Mouse (Mus musculus) cerebellum, adult 2 months (tissue): ENCODE data around the gene Tspan18. TPM values are rescaled to one million over a fixed set of nuclear protein-coding genes. Genes with fewer than 3 reads are reported as not detected.

ENCODE experiments used
- DNase-seq, 2 experiments: peaks; one replicate each; pipeline ENCODE4 v3.0.0; 2021
- H3K27ac ChIP-seq: fragments of 200-500 bp; 2 replicates; pipeline ENCODE4 v1.5.1; 2012; ENCODE audit warnings: low read length, control low read depth, inconsistent platforms; ENCODE audit not compliant: insufficient read depth
- H3K27me3 ChIP-seq: fragments of 200-500 bp; 2 replicates; pipeline ENCODE4 v1.6.1; 2012; ENCODE audit warnings: inconsistent platforms, mild to moderate bottlenecking, low read length, moderate library complexity; ENCODE audit not compliant: control insufficient read depth, insufficient read depth
- H3K4me1 ChIP-seq: fragments of 200-500 bp; 2 replicates; pipeline ENCODE4 v1.6.1; 2011; ENCODE audit warnings: low read length; ENCODE audit not compliant: control insufficient read depth, insufficient read depth
- H3K4me3 ChIP-seq: fragments of 200-500 bp; replicated peaks from 2 replicates; pipeline ENCODE3; 2011; ENCODE audit warnings: mild to moderate bottlenecking, low read depth, low read length, control low read depth; ENCODE audit not compliant: insufficient read depth
- CTCF ChIP-seq: fragments of 200-500 bp; IDR thresholded peaks from 2 replicates; pipeline ENCODE4 v1.5.1; 2011; ENCODE audit warnings: low read depth, mild to moderate bottlenecking, control low read depth, low read length, moderate library complexity, borderline replicate concordance; ENCODE audit not compliant: insufficient read depth
- POLR2A ChIP-seq: fragments of 200-500 bp; IDR thresholded peaks from 2 replicates; pipeline ENCODE4 v1.6.1; 2011; ENCODE audit warnings: low read length, control low read depth, borderline replicate concordance; ENCODE audit not compliant: insufficient read depth
- WGBS: fragments of 180-500 bp; shearing (Covaris S2); methylation state at CpG from one replicate; pipeline ENCODE4 v1.1.7; 2018; 5-methylcytosine and 5-hydroxymethylcytosine counted together
- polyA plus RNA-seq: library from polyadenylated mRNA; depleted of rRNA; stranded (reverse); fragments of >200 nt; gene quantifications from 2 replicates; pipeline ENCODE4 v1.2.3, GENCODE M21; 2012

Gene Tspan18
- polyA plus RNA-seq, 1 experiment: 11.3 TPM

DNA sequence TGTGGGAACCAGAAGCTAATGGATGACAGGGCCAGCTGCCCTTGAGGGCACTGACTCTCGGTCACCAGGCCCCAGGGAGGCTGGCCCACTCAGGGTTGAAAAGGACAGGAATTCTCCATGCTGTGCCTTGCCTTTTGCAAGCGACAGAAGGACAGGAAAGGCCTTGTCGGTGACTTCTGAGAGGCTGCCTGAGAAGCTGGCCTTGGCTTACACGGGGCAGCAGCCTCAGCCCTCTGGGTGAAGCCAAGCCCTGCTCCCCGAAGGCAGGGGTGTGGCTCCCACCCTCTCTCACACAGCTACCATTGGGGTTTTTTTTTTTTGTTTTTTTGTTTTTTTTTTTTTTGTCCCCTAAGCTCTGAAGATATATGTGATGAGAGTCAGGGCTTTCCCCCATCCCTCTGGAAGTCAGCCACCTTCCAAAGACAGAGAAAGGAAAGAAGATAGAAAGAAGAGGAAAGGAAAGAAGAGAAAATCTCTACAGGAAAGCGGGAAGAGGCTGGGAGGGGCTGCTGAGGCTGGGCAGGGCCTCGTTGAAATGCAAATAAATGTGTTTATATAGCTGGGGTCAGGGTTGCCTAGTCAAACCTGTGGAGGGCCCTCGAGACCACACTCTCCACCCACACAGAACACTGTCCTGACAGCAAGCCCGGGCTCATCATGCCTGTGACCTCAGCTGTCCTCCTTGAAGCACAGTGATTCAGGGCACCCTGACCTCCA, 143.4 kb downstream of the Tspan18 start:
- TF ChIP-seq CTCF (no peak), POLR2A (no peak)
- 0 out of 2 replicates have a peak overlapping the region, but pooled peaks have one; percentile 22 for H3K27ac ChIP-seq
- DNase-seq: peak in 1 of 2 experiments; percentile 29
- peaks cover 25% of the 10 kb centered on the region for H3K4me1 ChIP-seq
- 41% methylated on average over 9 of the region's 9 CpGs for WGBS
- H3K27me3 ChIP-seq: no peaks in the 10 kb centered on the region
- H3K4me3 ChIP-seq: no peak overlapping the region

GRCm38 (mm10) chr2:93188761-93189458, 145.4 kb downstream of the Tspan18 start:
- peak overlapping the region; percentile 86 for H3K4me3 ChIP-seq
- no peaks in the 10 kb centered on the region for H3K27me3 ChIP-seq
- peaks cover 16% of the 10 kb centered on the region for H3K4me1 ChIP-seq
- peak; percentile 58 to 63 for DNase-seq
- WGBS: 19% methylated on average over 19 of the region's 19 CpGs
- H3K27ac ChIP-seq: no peak overlapping the region
- TF ChIP-seq POLR2A (no peak), CTCF (peak; percentile 40; the same call in 1 of the 2 replicates)

DNA sequence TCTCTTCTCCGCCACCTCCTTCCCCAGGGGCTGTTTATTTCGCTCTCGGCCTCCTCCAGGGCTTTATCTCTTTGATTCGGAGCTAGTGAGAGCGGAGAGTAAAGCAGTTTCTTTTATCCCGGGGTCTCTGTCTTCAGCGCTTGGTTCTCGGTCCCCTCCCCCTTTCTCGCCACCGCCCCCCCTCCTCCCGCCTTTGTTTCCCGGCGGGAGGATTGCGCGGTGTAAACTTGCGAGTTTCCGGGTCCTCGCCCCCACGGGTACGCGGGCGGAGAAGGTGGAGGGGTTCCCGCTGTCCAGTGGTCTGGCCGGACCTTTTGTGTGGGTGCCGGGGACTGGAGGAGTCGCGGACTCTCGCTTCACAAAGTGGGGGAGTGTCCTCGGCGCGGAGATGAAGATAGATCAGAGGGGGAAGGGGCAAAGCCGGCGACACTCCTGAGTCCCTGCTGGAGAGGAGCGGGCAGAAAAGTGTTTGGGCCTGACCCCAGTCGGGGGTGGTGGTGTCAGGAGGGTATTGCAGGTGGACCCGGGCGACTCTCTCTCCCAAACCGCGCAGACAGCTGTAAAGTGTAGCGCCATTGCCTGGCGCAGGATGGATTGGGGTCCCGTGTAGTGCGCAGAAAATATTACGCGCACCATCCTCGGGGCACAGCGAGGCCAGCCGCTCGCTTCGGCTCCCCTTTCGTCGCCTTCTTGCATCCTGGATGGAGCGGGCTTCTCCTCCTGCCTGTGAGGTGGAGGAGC, 146.1 kb downstream of the Tspan18 start:
- under 1% methylated on average over 53 of the region's 53 CpGs for WGBS
- H3K4me3 ChIP-seq: peak overlapping the region; percentile 86
- TF ChIP-seq POLR2A: no peak
- TF ChIP-seq CTCF: no peak
- H3K4me1 ChIP-seq: peaks cover 12% of the 10 kb centered on the region
- peak in 1 of 2 experiments; percentile 50 for DNase-seq
- peak overlapping the region; percentile 68; the same call in 1 of the 2 replicates for H3K27ac ChIP-seq
- H3K27me3 ChIP-seq: no peaks in the 10 kb centered on the region

- Histone ChIP-seq H3K27ac (peak within 1 kb of the TSS; percentile 68), H3K4me1 (peaks cover 7% of the 10 kb centered on the region), H3K27me3 (no peaks in the 10 kb centered on the region), H3K4me3 (peak within 1 kb of the TSS; percentile 86)
- TF ChIP-seq CTCF (peak; percentile 54; the same call in 1 of the 2 replicates), POLR2A (0 out of 2 replicates have a peak, but pooled peaks have one; percentile 62)
- WGBS: 1% methylated on average over 65 of the region's 69 CpGs
- DNase-seq: peak; percentile 87 to 89
Observed at GRCm38 (mm10) chr2:93187323-93187996, 146.8 kb downstream of the Tspan18 start, which contains the start of gene Trp53i11. Gene Trp53i11, plus strand, starts transcription at chr2:93187548.

DNA sequence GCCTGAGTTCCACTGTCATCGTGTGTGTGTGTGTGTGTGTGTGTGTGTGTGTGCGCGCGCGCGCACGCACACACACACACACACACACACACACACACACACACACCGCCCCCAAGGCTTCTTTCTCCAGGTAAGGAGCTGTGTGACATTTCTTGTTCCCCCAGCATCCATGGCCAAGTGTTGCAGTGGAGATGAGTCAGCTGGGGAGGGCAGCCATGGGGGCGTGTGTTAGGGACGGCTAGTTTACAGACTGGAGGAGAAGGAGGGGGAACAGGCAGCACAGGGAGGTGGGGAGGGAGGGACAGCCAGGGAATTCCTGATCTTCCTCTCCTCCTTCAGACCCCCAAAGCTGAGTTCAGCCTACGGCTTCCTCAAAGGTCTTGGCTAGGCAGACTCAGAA, 151.4 kb downstream of the Tspan18 start:
- 87% methylated on average over 11 of the region's 11 CpGs for WGBS
- no peak for DNase-seq
- Histone ChIP-seq H3K4me3 (no peak overlapping the region), H3K27ac (no peak overlapping the region), H3K4me1 (peaks cover 4% of the 10 kb centered on the region; the same call in 1 of the 2 replicates), H3K27me3 (no peaks in the 10 kb centered on the region)
- TF ChIP-seq POLR2A: no peak
- no peak for TF ChIP-seq CTCF

GRCm38 (mm10) chr2:93180077-93180844, 154.0 kb downstream of the Tspan18 start:
- H3K4me3 ChIP-seq: peak overlapping the region; percentile 41
- peak overlapping the region; percentile 19 for H3K27ac ChIP-seq
- DNase-seq: peak; percentile 69 to 76
- peaks cover 26% of the 10 kb centered on the region for H3K4me1 ChIP-seq
- WGBS: 11% methylated on average over 41 of the region's 41 CpGs
- no peaks in the 10 kb centered on the region for H3K27me3 ChIP-seq
- TF ChIP-seq POLR2A: no peak
- TF ChIP-seq CTCF: no peak

GRCm38 (mm10) chr2:93179603-93180002, 154.7 kb downstream of the Tspan18 start:
- H3K27me3 ChIP-seq: no peaks in the 10 kb centered on the region
- H3K4me1 ChIP-seq: peaks cover 26% of the 10 kb centered on the region
- no peak overlapping the region for H3K4me3 ChIP-seq
- peak overlapping the region; percentile 19; the same call in 1 of the 2 replicates for H3K27ac ChIP-seq
- TF ChIP-seq CTCF (no peak), POLR2A (no peak)
- DNase-seq: no peak
- WGBS: 82% methylated on average over 5 of the region's 5 CpGs
